Mouse (Mus musculus): ENCODE results near the gene Tomt.

Tomt gene

DNA sequence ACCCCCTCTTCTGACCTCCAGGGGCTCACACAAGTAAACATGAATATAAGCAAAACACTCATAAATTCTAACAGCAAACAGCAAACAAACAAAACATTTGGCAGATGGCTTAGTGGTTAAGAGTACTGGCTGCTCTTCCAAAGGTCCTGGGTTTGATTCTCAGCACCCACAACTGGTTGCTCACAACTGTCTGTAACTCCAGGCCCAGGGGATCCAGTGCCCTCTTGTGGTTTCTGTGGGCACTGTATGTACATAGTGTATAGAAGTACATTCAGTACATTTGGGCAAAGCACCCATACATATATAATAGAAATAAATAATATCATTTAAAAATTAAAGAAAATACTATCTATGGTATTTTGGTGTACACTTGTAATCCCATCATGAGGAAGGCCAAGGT, 3.3 kb downstream of the Tomt start:
- DNase-seq (ENCODE audit: low read depth, low spot score) = no peak

DNA sequence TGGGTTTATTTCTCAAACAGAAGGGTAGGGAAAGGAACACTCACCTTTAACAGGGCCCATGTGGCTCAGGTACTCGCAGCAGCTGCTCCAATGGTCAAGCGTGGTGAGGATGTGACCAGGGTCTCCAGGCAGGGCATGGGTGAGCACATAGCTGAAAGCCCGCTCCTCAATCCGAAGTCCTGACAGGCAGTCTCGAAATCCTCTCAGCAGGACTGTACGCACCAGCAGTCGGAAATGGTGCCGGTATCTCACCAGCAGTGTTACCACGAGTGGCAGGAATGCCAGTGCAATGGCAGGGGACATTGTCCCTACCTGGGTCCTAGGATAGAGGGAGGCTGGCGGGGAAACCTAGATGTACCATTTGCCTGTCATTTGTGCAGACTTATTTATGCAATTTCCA, 4.2 kb downstream of the Tomt start:
- no peak for DNase-seq (ENCODE audit: low read depth, low spot score)

DNA sequence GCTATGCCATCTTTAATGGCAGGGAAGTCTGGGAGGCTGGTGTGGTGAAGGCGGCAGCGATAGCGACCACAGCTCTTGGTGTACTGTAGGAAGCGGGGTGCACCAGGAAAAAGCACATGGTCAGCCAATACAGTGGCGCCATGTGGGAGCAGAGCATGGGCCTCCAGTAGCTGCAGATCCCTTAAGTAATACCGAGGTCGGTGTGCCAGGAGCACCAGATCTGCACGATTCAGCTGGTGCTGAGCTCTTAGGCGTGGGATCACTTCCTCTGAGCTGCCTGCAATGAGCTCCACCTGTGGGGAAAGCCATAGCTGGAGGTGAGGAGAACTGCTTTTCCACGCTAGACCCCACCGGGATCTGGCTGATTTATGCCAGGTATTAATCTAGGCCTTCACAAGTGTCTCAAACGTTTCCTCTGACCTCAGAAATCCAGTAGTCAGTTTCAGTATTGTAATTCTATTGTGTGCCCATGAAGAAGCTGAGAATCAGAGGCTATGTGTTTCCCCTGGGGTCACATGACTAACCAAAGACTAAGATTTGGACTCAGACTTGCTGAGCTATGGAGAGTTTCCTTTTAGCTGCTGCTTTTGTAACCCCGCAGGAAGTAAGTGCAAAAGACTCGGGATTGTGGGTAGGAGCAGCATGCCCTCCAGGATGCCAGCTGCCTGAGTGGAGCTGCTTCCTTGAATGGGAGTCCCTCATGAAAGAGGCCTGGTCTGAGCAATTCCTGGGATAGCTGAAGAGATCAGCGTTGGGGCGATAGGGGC, 5.6 kb downstream of the Tomt start:
- DNase-seq (ENCODE audit: low read depth, low spot score) = no peak

DNA sequence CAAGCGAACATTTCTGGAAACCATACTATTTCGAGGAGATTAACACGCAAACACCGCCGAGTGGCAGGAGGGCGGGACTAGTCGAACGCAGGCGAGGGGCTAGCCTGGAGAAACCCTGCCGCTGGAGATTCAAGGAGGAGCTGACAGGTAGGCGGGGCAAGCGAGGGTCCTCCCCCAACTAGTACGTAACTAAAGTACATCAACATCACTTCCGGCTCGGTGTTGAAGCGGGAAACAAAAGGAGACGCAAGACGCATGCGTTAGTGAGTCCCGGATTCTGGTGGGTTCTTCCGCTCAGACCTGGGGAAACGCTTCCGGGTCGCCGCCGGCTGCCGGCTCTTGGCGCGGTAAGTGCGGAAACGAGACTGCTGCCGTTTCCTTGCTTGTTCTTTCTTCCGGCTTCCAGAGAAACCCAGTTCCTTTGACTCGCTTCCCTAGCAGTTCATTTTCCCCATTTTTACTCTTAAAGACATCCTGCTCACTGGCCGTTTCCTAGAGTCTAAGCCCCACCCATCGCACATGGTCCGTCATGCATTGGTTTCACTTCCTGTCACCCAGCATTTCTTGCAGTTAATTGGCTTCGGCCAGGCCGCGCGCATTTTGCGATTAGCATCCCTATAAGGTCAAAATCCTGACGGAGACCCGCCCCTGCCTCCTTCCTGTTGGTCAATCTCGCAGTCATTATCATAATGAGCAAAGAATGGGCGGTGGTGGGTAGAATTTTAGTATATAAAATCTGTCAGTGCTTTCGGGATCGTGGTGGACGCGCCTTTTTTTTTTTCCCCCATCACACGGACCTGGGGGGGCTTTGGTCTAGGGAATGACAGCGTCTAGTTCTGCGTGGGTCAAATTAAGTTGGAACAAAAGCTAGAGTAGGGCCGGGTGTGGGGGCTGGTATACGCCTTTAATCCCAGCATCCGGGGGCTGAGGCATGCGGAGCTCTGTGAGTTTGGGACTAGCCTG, 9.8 kb downstream of the Tomt start:
- DNase-seq (ENCODE audit: low read depth, low spot score) = peak; percentile 96

DNA sequence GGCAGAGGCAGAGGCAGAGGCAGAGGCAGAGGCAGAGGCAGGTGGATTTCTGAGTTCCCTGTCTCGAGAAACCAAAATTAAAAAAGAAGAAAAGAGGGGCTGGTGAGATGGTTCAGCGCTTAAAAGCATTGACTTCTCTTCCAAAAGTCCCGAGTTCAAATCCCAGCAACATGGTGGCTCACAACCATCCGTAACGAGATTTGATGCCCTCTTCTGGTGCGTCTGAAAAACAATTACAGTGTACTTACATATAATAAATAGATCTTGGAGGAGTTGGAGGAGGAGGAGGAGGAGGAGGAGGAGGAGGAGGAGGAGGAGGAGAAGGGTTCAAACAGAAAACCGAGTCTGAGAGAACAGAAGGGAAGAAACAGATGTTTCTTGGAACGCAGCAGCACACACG, 10.5 kb downstream of the Tomt start:
- DNase-seq (ENCODE audit: low read depth, low spot score) = no peak

DNA sequence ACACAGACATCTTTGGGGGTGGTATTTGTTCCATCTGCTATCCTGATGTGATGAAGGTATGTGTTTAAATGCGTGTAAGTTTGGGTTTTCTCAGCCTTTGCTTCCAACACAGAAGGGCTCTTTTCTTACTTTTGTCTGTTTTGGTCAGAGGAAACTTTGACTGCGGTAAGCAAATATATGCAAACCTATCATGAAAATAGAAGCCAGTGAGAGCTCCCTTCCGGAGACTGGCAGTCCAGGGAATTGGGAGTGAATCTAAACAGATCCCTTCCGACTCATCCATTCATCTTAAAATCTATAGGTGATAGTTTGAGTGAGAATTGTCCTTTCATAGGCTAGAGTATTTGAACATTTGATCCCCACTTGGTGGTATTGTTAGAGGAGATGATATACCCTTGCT, 17.7 kb downstream of the Tomt start:
- DNase-seq (ENCODE audit: low read depth, low spot score) = no peak

DNA sequence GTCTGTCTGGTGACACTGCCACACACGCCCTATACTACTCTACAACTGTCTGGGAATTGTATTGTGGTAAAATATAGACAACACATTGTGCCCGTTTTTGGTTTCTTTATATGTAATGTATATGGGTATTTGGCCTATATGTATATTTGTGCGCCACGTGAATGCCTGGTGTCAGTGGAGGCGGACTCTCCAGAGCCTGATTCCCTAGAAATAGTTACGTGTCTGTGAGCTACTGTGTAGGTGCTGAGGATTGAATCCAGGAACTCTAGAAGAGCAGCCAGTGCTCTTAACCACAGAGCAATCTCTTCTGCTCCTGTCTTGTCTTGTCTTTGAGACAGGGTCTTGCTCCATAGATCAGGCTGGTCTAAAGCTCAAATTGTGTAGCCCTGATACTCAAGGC, 19.9 kb downstream of the Tomt start:
- DNase-seq (ENCODE audit: low read depth, low spot score) = no peak

DNA sequence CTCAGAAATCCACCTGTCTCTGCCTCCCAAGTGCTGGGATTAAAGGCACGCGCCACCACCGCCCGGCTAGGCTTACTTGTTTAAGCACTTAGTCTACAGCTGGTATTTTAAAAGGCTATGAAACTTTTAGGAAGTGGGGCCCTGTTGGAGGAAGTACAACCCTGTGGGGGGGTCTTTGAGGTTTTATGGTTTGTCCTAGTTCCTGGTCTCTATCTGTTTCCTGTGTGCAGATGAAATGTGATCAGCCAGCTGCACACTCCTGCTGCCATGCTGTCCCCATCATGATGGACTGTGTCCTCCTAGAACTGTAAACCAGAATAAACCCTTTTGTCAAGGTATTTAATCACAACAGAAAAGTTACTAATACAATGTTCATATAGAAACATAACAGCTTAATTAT, 22.0 kb downstream of the Tomt start:
- DNase-seq (ENCODE audit: low read depth, low spot score) = no peak

DNA sequence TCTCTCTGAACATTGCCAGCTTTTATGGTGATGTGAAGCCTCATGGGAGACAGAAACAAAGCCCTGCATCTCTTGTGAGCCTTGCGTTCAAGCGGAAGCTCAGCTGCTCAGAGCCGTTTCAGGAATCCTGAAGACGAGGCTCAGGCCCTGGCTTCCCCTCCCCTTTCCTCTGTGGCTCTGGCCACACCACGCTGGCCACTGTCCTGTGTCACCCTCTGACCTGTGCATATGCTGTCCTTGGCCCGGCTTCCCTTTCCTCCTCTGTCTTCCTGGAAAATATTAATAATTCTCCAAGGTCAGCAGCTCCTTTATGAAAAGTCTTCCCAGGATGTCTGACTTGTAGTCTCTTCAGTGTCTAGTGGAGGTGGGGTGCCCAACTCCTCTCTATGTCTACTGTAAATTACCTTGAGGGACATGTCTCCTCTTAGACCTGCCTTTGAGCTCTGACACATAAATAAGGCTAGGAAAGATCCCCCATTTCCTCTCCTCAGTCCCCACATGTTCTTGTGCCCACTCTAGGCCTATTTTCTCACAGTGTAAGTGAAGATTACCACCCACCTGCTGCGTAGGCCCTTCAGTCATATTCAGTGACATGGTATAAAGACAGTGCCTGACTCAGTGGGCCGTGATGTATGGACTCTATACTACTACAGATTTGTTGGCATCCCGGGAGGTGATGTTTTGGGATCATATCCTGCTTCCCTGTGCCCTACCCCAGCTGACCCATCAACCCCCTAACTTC, 23.6 kb downstream of the Tomt start:
- DNase-seq (ENCODE audit: low read depth, low spot score) = no peak

DNA sequence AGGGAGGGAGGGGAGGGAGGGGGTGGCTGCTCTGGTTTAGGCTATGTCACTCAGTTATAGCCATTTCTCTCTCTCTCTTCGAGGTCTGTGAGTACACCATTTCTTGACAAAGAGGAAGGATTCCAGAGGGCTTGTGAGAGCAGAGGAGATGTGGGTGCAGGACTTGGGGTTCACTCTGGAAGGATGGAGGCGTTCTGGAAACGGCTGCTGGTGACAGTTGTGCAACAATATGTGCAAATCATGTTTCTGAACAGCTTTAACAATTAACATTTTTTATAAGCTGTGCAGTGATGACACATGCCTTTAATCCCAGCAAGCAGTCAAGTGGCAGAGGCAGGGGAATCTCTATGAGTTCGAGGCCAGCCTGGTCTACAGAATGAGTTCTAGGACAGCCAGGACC, 25.3 kb downstream of the Tomt start:
- DNase-seq (ENCODE audit: low read depth, low spot score) = no peak

DNA sequence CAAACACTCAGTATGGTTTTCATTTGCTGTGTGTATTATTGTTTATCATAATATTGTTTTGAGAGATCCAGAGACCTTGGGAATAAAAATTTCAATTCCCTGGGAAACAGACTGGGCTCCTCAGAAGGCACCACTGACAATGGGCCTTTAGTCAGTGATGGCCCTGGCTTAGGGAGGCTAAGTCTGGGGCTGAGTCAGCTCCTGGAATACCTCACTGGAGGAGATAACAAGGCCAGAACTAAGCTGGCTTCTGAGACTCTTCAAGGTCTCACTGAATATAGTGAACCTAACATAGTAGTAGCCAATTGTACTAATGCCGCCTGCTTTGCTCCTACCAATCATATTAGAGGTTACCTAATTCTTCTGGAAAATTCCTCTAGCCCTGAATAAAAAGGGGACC, 30.2 kb downstream of the Tomt start:
- no peak for DNase-seq (ENCODE audit: low read depth, low spot score)

DNA sequence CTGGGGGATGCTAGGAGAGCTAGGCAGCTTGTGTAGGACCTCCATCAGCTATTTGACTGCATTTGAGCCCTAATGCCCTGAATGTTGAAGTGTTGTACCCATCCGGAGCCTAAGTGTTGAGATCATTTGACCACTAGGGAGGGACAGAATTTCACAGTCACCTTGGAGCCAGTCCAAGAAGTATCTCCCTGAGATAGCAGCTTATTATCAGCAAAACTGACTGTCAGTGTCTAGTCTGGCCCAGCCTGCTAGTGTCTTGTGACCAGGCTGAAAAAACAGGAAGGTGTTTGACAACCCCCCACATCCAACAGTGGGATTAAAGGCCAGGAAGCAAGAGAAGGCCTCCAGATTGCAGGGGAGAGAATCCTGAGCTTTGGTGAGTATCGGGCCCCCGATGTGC, 34.9 kb downstream of the Tomt start:
- no peak for DNase-seq (ENCODE audit: low read depth, low spot score)

DNA sequence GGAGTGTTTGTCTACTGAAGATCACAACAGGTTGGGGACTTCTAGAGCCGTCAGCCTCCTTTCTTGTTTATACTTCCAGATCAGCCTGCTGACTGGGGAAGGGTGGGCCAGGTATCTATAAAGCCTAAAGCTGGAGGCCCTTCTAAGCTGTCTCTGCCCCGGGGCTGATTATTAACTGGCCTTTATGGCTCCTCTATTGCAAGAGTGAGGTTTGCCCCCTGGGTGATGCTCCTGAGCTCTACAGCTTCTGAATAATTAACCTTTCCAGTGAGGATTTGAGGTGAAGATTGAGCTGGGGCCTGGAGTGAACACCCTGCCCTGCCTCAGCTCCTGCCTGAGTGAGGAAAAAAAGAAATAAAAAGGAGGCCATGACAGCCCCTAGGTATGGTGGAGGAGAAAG, 35.5 kb downstream of the Tomt start, which contains the start of gene Folr1:
TSS of gene Folr1 (minus strand) at position 160 of the 400 bp plus-strand sequence.
- DNase-seq (ENCODE audit: low read depth, low spot score) = no peak

DNA sequence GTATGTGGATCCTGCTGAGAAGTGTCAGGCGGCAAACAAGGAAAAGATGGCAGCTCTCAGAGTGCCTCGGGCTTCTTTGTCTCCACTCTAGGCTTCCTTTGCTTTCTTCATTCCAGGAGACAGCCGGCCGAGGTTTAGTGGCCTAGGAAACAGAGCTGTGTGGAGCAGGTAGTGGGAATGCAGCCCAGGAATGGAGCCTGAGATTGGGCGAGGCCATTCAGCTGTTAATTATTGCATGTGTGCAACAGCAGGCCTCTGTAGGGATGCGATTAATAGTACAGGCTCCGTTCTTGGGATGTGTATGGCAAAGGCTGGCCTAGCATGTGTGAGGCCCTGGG, 37.0 kb downstream of the Tomt start:
- no peak for DNase-seq (ENCODE audit: low read depth, low spot score)

DNA sequence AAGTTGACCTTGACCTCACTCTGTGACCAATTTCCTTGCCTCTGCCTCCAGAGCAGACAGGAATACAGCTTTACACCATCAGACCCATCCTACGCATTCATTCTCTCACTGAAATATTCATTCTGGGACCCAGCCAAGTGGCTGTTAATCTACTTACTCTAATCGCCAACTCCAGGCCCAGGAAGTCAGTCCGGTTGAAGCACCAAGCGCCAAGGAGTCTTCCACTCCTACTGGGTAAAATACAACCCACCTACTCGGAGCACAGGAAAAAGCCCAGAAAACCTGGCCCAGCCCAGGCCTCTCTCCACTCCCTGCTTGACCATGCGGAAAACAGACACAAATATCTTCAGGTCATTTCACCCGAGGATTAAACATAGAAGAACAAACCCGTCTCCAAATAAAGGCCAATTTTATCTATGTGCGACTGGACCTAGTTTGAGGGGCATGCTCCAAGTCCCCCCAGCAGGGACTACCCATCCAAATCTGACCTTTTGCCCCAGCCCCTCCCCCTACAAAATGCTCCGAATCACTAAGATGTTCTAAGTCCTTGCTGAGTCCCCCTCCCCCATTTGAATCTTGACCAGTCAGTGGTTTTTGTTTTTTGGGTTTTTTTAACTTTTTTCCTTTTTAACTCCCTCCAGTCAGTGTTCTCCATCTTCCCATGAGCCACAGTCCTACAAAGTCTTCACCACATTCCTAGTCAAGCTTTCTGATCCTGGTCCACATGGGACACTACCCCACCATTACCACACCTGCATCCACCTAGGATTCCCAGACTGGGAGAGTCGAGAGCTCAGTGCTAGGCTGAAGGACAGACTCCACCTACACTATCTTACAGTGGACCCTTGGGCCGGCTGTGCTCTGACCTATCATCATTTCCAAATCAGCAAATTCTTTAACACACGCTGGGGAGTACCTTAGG, 37.7 kb downstream of the Tomt start:
- no peak for DNase-seq (ENCODE audit: low read depth, low spot score)

DNA sequence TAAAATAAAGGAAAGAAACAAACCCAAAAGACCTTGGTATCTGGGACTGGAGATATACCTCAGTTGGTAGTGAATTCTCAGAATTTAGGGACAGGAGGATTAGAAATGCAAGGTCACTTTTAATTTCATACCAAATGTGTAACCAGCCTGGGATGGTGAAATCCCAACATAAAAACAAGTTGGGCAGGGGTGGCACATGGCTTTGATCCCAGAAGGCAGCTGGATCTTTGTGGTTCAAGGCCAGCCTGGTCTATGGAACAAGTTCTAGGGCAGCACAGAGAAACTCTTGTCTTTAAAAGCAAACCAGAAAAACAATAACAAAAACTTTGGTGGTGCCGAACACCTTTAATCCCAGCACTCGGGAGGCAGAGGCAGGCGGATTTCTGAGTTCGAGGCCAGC, 38.7 kb downstream of the Tomt start:
- no peak for DNase-seq (ENCODE audit: low read depth, low spot score)

DNA sequence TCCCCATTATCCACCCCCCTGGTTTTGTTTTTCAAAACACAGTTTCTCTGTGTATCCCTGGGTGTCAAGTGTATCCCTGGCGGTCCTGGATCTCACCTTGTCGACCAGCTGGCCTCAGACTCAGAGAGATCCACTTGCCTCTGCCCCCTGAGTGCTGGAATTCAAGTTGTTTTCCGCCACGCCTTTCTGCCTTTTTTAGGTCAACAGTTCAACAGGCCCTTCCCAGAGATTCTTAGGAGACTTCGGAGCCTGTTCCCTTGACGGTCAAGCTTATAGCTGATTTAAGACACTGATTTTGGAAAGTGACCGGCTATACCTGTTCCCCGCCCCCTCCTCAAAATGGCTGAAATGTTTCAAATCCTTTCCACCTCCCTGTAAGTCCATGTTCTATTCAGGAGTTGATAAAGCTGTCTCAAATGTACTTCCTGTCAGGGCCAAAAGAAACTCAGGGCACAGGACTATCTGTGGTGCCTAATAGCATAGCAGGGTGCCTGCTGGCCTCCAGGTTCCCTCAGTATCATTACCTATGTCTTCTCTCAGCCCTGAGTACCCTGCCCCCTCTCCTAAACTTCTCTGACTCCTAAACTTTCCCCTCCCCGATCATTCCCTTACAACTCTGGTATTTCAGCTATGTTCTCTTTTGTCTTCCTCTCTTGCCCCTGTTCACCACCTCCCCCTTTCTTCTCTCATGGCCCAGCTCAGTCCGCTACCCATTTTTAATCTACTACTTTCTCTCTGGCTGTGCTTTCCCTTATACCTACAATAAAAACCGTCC, 39.5 kb downstream of the Tomt start:
- DNase-seq (ENCODE audit: low read depth, low spot score) = no peak

DNA sequence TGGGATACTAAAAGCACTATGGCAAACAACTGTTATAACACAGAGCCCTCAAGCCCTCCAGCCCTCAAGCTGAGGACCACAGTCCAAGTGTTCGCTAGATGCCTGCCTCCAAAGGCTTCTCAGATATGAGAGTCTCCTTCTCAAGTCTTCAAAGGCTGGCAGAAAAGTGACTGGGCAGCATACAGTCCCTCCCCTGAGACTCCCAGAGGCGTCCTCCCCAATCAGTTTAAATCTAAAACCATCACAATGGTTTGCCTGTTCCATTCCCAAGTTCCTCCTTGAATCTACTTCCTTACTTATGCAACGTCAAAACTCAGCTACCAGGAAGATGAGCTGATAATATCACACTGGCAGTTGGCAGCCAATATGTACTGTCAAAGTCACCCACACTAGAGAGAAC, 42.7 kb downstream of the Tomt start, which contains the start of gene Anapc15:
TSS of gene Anapc15 (plus strand) at position 301 of the 400 bp plus-strand sequence.
- DNase-seq (ENCODE audit: low read depth, low spot score) = no peak

DNA sequence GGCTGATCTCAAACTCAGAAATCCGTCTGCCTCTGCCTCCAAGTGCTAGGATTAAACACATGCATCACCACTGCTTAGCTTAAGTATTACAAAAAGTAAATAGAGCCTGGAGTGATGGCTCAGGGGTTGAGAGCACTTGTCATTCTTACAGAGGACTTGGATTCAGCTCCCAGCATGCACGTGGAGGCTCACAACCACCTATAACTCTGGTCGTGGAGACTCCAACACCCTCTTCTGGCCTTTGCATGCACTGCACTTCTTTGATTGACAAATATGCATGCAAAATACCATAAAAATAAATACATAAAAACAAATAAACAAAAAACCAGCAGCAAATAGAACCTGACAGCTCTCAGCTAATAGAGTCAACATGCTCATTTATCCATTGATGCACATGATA, 43.9 kb downstream of the Tomt start:
- no peak for DNase-seq (ENCODE audit: low read depth, low spot score)

DNA sequence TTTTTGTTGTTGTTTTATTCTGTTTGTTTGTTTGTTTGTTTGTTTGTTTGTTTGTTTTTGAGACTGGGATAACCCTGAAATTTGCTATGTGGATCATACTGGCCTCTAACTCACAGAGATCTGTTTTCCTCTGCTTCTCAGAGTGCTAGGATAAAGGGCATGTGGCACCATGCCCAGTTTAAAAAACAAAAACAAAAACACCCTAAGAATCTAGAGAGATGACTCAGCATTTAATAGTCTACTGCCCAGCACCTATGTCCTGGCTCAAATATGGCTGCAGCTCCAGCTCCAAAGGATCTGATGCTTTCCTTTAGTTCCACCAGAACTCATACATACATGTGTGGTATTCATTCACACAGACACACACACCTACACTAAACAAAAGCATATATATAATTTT, 45.2 kb downstream of the Tomt start:
- DNase-seq (ENCODE audit: low read depth, low spot score) = no peak

Data from embryo, embryonic 11.5 days (tissue).